8 mouse cellular contexts compared by ENCODE assay signal in genomic region chr17:56141702-56142605, GRCm38 (mm10). TPM values are rescaled to one million over a fixed set of nuclear protein-coding genes. Genes with fewer than 3 reads are reported as not detected.
DNase-seq lines count a peak whose midpoint lies in the region; ATAC-seq and TF ChIP-seq lines count a peak whose summit lies in the region.

No protein-coding gene starts in this region.

- peaks cover 47% of the 10 kb centered on the region for H3K4me1 ChIP-seq in limb, embryonic 10.5 days
- peaks cover 53% of the 10 kb centered on the region for H3K4me1 ChIP-seq in neural tube, embryonic 13.5 days (replicated peaks)

- no peaks in the 10 kb centered on the region for H3K9me3 ChIP-seq in limb, embryonic 10.5 days (replicated peaks)
- H3K9me3 ChIP-seq in neural tube, embryonic 13.5 days = no peaks in the 10 kb centered on the region

- H3K9ac ChIP-seq in neural tube, embryonic 13.5 days = peak overlapping the region; percentile 69

- peak overlapping the region; percentile 72 for H3K4me3 ChIP-seq in layer of hippocampus, adult 2 months
- H3K4me3 ChIP-seq in limb, embryonic 10.5 days = peak overlapping the region; percentile 53
- H3K4me3 ChIP-seq in neural tube, embryonic 13.5 days = peak overlapping the region; percentile 46

- peaks cover 100% of the 10 kb centered on the region for H3K27me3 ChIP-seq in limb, embryonic 10.5 days (ENCODE audit: low read depth, poor library complexity, severe bottlenecking)
- H3K27me3 ChIP-seq in neural tube, embryonic 13.5 days = peaks cover 65% of the 10 kb centered on the region

- under 1% methylated on average over 35 of the region's 47 CpGs for WGBS in limb, embryonic 10.5 days
- WGBS in neural tube, embryonic 13.5 days = under 1% methylated on average over 38 of the region's 47 CpGs

- peak overlapping the region; percentile 91 for H3K27ac ChIP-seq in layer of hippocampus, adult 2 months
- H3K27ac ChIP-seq in limb, embryonic 10.5 days = peak overlapping the region; percentile 38
- H3K27ac ChIP-seq in neural tube, embryonic 13.5 days (replicated peaks) = 0 out of 2 replicates have a peak overlapping the region, but pooled peaks have one; percentile 1

- ATAC-seq in neural tube, embryonic 13.5 days (ENCODE audit: low read depth) = peak; percentile 60

- TF ChIP-seq CTCF in layer of hippocampus, adult 2 months (conservative IDR thresholded peaks at IDR 0.05) = no peak

- DNase-seq in layer of hippocampus, adult 2 months (ENCODE audit: low spot score in 2 of 2) = peak; percentile 42 to 70
- DNase-seq in layer of hippocampus, adult 9-11 months = no peak
- DNase-seq in cerebellum, postnatal 10 days = peak; percentile 80 to 84
- peak; percentile 23 for DNase-seq in forelimb bud, embryonic 11.5 days (ENCODE audit: low read depth, low spot score)
- peak; percentile 77 for DNase-seq in limb, embryonic 10.5 days (ENCODE audit: low spot score)
- no peak for DNase-seq in urinary bladder, postnatal 14 days (ENCODE audit: low spot score)
- no peak for DNase-seq in adrenal gland, adult 8-10 months

- peak overlapping the region; percentile 61 for H3K4me2 ChIP-seq in neural tube, embryonic 13.5 days

- H3K36me3 ChIP-seq in limb, embryonic 10.5 days = no peaks in the 10 kb centered on the region
- no peaks in the 10 kb centered on the region for H3K36me3 ChIP-seq in neural tube, embryonic 13.5 days

RNA-seq across cellular contexts. Expression of gene Sema6b, which starts 1.8 kb away (rescaled TPM):
- 100 to 1,000 TPM; 125 to 133 TPM for total RNA-seq in layer of hippocampus, adult 2 months (2021)
- 0.88 and 1.0 TPM in 2 replicates for polyA plus RNA-seq in limb, embryonic 10.5 days (2016; fragmentation: Nextera tagmentation; extraction: Ambion mirVana)
- 10.9 and 11.1 TPM in 2 replicates for polyA plus RNA-seq in neural tube, embryonic 13.5 days (2015; fragmentation: Nextera tagmentation; extraction: Ambion mirVana)
- 10 to 100 TPM in 2 of 4 experiments, 1 to 10 TPM in 2; 6.6 to 12.7 (median 10.9) TPM for total RNA-seq in adrenal gland, adult 8-10 months (2022)

RNA-seq across cellular contexts. Expression of gene Lrg1, which starts 20.2 kb away (rescaled TPM):
- total RNA-seq in layer of hippocampus, adult 2 months (2021) = 1 to 10 TPM in 1 of 2 experiments, under 1 TPM in 1; 0.77 to 1.6 TPM
- 0.23 TPM in 1 of 2 replicates, not detected in the other for polyA plus RNA-seq in limb, embryonic 10.5 days (2016; fragmentation: Nextera tagmentation; extraction: Ambion mirVana)
- polyA plus RNA-seq in neural tube, embryonic 13.5 days (2015; fragmentation: Nextera tagmentation; extraction: Ambion mirVana) = 0.22 TPM in 1 of 2 replicates, not detected in the other
- total RNA-seq in adrenal gland, adult 8-10 months (2022) = 10 to 100 TPM; 14.5 to 34.6 (median 16.4) TPM

RNA-seq across cellular contexts. Expression of gene Tnfaip8l1, which starts 20.3 kb away (rescaled TPM):
- total RNA-seq in layer of hippocampus, adult 2 months (2021) = 1 to 10 TPM; 5.4 to 7.0 TPM
- 6.1 and 10.6 TPM in 2 replicates for polyA plus RNA-seq in limb, embryonic 10.5 days (2016; fragmentation: Nextera tagmentation; extraction: Ambion mirVana)
- polyA plus RNA-seq in neural tube, embryonic 13.5 days (2015; fragmentation: Nextera tagmentation; extraction: Ambion mirVana) = 8.5 and 9.1 TPM in 2 replicates
- 1 to 10 TPM; 2.2 to 4.2 (median 3.8) TPM for total RNA-seq in adrenal gland, adult 8-10 months (2022)

RNA-seq across cellular contexts. Expression of gene Plin5, which starts 24.6 kb away (rescaled TPM):
- total RNA-seq in layer of hippocampus, adult 2 months (2021) = under 1 TPM; 0.54 to 0.76 TPM
- 0.21 and 0.36 TPM in 2 replicates for polyA plus RNA-seq in limb, embryonic 10.5 days (2016; fragmentation: Nextera tagmentation; extraction: Ambion mirVana)
- 0.83 and 0.93 TPM in 2 replicates for polyA plus RNA-seq in neural tube, embryonic 13.5 days (2015; fragmentation: Nextera tagmentation; extraction: Ambion mirVana)
- 10 to 100 TPM; 20.4 to 32.6 (median 26.9) TPM for total RNA-seq in adrenal gland, adult 8-10 months (2022)

RNA-seq across cellular contexts. Expression of gene Plin4, which starts 32.4 kb away (rescaled TPM):
- 10 to 100 TPM in 1 of 2 experiments, 1 to 10 TPM in 1; 7.5 to 10.1 TPM for total RNA-seq in layer of hippocampus, adult 2 months (2021)
- 0.08 and 0.10 TPM in 2 replicates for polyA plus RNA-seq in limb, embryonic 10.5 days (2016; fragmentation: Nextera tagmentation; extraction: Ambion mirVana)
- polyA plus RNA-seq in neural tube, embryonic 13.5 days (2015; fragmentation: Nextera tagmentation; extraction: Ambion mirVana) = 0.03 and 0.11 TPM in 2 replicates
- total RNA-seq in adrenal gland, adult 8-10 months (2022) = 100 to 1,000 TPM in 1 of 4 experiments, 10 to 100 TPM in 3; 45.4 to 191 (median 87.0) TPM

Comparison
In these comparisons a context has a peak if more than half of its experiments do, and no peak if none do; other contexts are left out.
1. DNase-seq: peak in layer of hippocampus, adult 2 months (2 of 2), cerebellum, postnatal 10 days (2 of 2), forelimb bud, embryonic 11.5 days (single experiment) and limb, embryonic 10.5 days (single experiment); none in layer of hippocampus, adult 9-11 months (single experiment), urinary bladder, postnatal 14 days (single experiment) and adrenal gland, adult 8-10 months (single experiment).
2. H3K27ac ChIP-seq: peak in every context shown above with its lines; median percentile 91 in layer of hippocampus, adult 2 months; 38 in limb, embryonic 10.5 days; 1 in neural tube, embryonic 13.5 days.
3. RNA of gene Sema6b, which starts 1.8 kb away (total RNA-seq): 125 to 133 TPM in layer of hippocampus, adult 2 months; 6.6 to 12.7 TPM in adrenal gland, adult 8-10 months; every median in the first group is over 4 times any median in the second.
4. RNA of gene Lrg1, which starts 20.2 kb away (total RNA-seq): 14.5 to 34.6 TPM in adrenal gland, adult 8-10 months; 0.77 to 1.6 TPM in layer of hippocampus, adult 2 months; every median in the first group is over 4 times any median in the second.
5. Peak in every context shown above with its lines, with median percentiles within 50 percentile points of each other: H3K4me3 ChIP-seq.